Comparison of ENCODE assay signal across 18 mouse cellular contexts in genomic region chr1:171039880-171040279, GRCm38 (mm10). TPM values are rescaled to one million over a fixed set of nuclear protein-coding genes. Genes with fewer than 3 reads are reported as not detected.
"Had no signal": no experiment of that assay in that cellular context is flagged by ENCODE, and none has a peak within 500 bp of the region (broad histone marks: within the 10 kb centered on the region; RNA-seq: fewer than 3 reads in every experiment).

No protein-coding gene starts in this region.

- H3K4me2 ChIP-seq: lung, embryonic 15.5 days; midbrain, embryonic 12.5 days; neural tube, embryonic 12.5 days had no signal

- H3K9me3 ChIP-seq: liver, embryonic 12.5 days; lung, embryonic 15.5 days; midbrain, embryonic 10.5 days; midbrain, embryonic 12.5 days; neural tube, embryonic 12.5 days had no signal

- H3K9ac ChIP-seq: liver, embryonic 12.5 days; liver, embryonic 14.5 days; lung, embryonic 15.5 days; midbrain, embryonic 12.5 days; neural tube, embryonic 12.5 days had no signal

- H3K27me3 ChIP-seq: liver, embryonic 12.5 days had no signal

- ATAC-seq: liver, embryonic 12.5 days; lung, postnatal 0 days had no signal

- H3K27ac ChIP-seq: liver, embryonic 12.5 days; liver, embryonic 14.5 days; lung, embryonic 15.5 days; midbrain, embryonic 10.5 days; midbrain, embryonic 12.5 days; neural tube, embryonic 12.5 days had no signal

- H3K4me3 ChIP-seq: liver, embryonic 12.5 days; lung, embryonic 15.5 days; midbrain, embryonic 10.5 days; midbrain, embryonic 12.5 days; neural tube, embryonic 12.5 days had no signal

- H3K36me3 ChIP-seq: liver, embryonic 12.5 days; lung, embryonic 15.5 days; midbrain, embryonic 10.5 days; midbrain, embryonic 12.5 days; neural tube, embryonic 12.5 days had no signal

- DNase-seq: lung, adult 18-20 months; lung, postnatal 14 days; lung, postnatal 4 days; midbrain, embryonic 14.5 days; right cerebral cortex, postnatal 14 days; thymus, adult 2 months; thymus, postnatal 25 days; thymus, postnatal 4 days had no signal

RNA-seq across cellular contexts. Expression of gene Fcgr4, which starts 21.2 kb away (rescaled TPM):
- total RNA-seq: megakaryocyte-erythroid progenitor cell, adult 5-6 weeks; midbrain, postnatal 0 days had no signal
- polyA plus RNA-seq: midbrain, embryonic 10.5 days; neural tube, embryonic 14.5 days had no signal
